Mouse (Mus musculus): Measurements from ENCODE around the gene D630003M21Rik. TPM values are rescaled to one million over a fixed set of nuclear protein-coding genes. Genes with fewer than 3 reads are reported as not detected.

D630003M21Rik gene
- 2.2 and 3.1 TPM in 2 replicates for polyA plus RNA-seq (2012; rRNA removed)

DNA sequence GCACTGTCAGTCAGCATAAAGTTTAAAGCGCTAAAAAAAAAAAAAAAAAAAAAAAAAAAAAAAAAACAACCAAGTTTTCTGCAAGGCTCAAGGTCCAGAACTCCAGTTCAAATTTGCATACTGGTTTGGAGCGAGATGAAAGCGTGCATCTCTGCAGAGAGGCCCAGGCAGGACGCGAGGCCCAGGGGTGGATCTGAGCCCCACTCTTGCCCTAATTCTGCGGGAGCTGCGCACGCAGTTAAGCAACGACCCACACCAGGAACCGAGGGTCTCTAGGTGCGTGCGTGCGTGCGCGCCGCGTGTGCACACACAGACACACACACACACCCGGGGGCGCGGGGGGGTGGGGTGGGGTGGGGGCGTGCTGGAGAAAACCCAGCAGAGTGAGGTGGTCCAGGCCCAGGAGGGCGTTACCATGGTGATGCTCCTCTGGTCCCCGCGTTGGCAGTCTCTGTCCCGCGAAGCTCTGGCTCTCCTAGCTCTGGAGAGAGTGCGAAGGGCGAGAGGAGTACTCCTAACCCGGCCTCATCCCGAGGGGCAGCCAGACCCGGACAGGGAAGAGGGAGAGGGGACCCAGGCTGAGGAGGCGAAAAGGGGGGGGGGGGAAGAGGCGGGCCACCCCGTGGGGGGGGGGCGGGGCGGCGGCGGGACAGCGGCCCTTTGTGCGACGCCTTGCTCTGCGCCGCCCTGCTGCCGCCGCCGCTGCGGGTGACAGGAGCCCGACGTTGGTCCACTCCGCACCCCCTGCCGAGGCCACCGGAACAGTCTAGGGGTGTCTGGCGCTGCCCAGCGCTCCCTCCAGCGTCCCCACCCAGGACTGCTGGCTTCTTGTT, at the start of gene D630003M21Rik:
Gene D630003M21Rik, minus strand, starts transcription at position 553 of the 833 bp plus-strand sequence.
- no peaks in the 10 kb centered on the region; the same call in 1 of the 2 replicates for H3K27me3 ChIP-seq (ENCODE audit: control insufficient read depth, insufficient read depth, low read length)
- H3K36me3 ChIP-seq (ENCODE audit: control insufficient read depth, insufficient read depth, low read length): no peaks in the 10 kb centered on the region
- TF ChIP-seq POLR2A (IDR thresholded peaks at IDR 0.05; ENCODE audit: control insufficient read depth, extremely low read depth, insufficient read depth, low read length, poor library complexity): no peak
- TF ChIP-seq CTCF (IDR thresholded peaks at IDR 0.05; ENCODE audit: borderline replicate concordance, control insufficient read depth, extremely low read depth, insufficient read depth, low read length, poor library complexity): no peak
- H3K4me1 ChIP-seq (replicated peaks; ENCODE audit: control insufficient read depth, insufficient read depth, low read length): no peaks in the 10 kb centered on the region
- no peak for DNase-seq
- H3K27ac ChIP-seq (ENCODE audit: control insufficient read depth, insufficient read depth, low read length): no peak within 1 kb of the TSS
- no peak within 1 kb of the TSS for H3K4me3 ChIP-seq (ENCODE audit: control insufficient read depth, insufficient read depth, low read length)
- 3% methylated on average over 52 of the region's 55 CpGs for WGBS

DNA sequence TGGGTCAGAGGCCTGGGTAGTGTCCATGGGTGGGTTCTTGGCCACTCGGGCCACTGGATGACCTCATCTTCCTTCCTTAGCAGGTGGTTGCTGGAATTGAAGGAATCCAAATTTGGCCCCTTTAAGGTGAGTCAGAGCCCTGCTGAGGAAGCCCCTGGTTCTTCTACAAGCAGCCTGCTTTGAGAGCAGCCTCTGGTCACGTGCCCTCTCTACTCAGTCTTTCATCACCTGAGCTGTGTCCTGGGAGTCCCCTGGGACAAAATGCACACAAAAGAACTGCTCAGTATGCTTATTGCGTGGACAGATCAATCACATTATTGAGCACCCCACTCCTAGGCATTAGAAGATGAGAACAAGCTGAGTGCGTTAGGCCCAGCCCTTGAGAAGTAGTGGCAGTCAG, 47.9 kb upstream of the D630003M21Rik start:
- Histone ChIP-seq H3K27me3 (ENCODE audit: control insufficient read depth, insufficient read depth, low read length) (no peaks in the 10 kb centered on the region), H3K4me3 (ENCODE audit: control insufficient read depth, insufficient read depth, low read length) (no peak overlapping the region), H3K27ac (ENCODE audit: control insufficient read depth, insufficient read depth, low read length) (no peak overlapping the region), H3K36me3 (ENCODE audit: control insufficient read depth, insufficient read depth, low read length) (no peaks in the 10 kb centered on the region), H3K4me1 (replicated peaks; ENCODE audit: control insufficient read depth, insufficient read depth, low read length) (peaks cover 16% of the 10 kb centered on the region)
- TF ChIP-seq CTCF (IDR thresholded peaks at IDR 0.05; ENCODE audit: borderline replicate concordance, control insufficient read depth, extremely low read depth, insufficient read depth, low read length, poor library complexity) (no peak), POLR2A (IDR thresholded peaks at IDR 0.05; ENCODE audit: control insufficient read depth, extremely low read depth, insufficient read depth, low read length, poor library complexity) (no peak)
- no peak for DNase-seq
- 87% methylated on average over 4 of the region's 4 CpGs for WGBS

DNA sequence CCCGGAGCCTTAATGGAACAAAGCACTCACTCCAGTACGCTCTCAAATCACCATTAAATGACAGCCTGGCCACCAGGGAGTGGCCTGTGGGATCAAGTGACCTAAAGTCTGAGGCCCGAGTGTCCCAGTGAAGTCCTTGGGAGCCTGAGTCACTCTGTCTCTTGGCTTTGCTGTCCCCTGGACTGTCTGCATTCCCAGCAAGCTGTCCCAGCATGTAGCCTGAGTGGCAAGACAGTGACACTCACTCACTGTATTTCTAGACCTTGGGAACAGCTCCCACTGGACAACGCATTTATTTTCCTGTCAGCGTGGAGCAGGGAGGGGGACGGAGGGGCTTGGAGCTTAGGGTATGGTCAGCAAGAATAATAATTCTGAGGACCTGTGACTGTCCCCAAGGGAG, 47.4 kb upstream of the D630003M21Rik start:
- TF ChIP-seq CTCF (IDR thresholded peaks at IDR 0.05; ENCODE audit: borderline replicate concordance, control insufficient read depth, extremely low read depth, insufficient read depth, low read length, poor library complexity) (no peak), POLR2A (IDR thresholded peaks at IDR 0.05; ENCODE audit: control insufficient read depth, extremely low read depth, insufficient read depth, low read length, poor library complexity) (no peak)
- Histone ChIP-seq H3K27ac (ENCODE audit: control insufficient read depth, insufficient read depth, low read length) (no peak overlapping the region), H3K4me3 (ENCODE audit: control insufficient read depth, insufficient read depth, low read length) (no peak overlapping the region), H3K27me3 (ENCODE audit: control insufficient read depth, insufficient read depth, low read length) (no peaks in the 10 kb centered on the region), H3K4me1 (replicated peaks; ENCODE audit: control insufficient read depth, insufficient read depth, low read length) (peaks cover 16% of the 10 kb centered on the region), H3K36me3 (ENCODE audit: control insufficient read depth, insufficient read depth, low read length) (no peaks in the 10 kb centered on the region)
- 97% methylated on average over 6 of the region's 6 CpGs for WGBS
- DNase-seq: no peak

DNA sequence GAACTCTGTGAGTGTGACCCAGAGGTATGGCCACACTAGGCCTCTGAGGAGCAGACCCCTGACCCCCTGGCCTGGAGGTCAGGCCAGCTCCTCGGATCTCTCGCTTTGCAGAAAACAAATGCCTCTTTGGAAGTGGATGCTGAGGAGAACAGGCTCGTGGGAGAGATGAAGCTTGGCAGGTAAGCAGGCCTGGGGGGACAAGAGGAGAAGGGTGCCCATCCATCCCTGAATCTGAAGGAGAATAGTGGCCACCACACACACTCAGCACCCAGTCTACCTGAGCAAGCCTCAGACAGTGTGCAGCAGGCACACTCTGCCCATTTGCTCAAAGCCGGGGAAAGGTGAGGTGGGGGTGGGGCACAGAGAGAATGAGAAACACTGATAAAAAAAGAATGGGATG, 46.8 kb upstream of the D630003M21Rik start:
- no peak for DNase-seq
- Histone ChIP-seq H3K4me3 (ENCODE audit: control insufficient read depth, insufficient read depth, low read length) (no peak overlapping the region), H3K27me3 (ENCODE audit: control insufficient read depth, insufficient read depth, low read length) (no peaks in the 10 kb centered on the region), H3K27ac (ENCODE audit: control insufficient read depth, insufficient read depth, low read length) (no peak overlapping the region), H3K36me3 (ENCODE audit: control insufficient read depth, insufficient read depth, low read length) (no peaks in the 10 kb centered on the region), H3K4me1 (replicated peaks; ENCODE audit: control insufficient read depth, insufficient read depth, low read length) (peaks cover 16% of the 10 kb centered on the region)
- 98% methylated on average over 4 of the region's 4 CpGs for WGBS
- TF ChIP-seq CTCF (IDR thresholded peaks at IDR 0.05; ENCODE audit: borderline replicate concordance, control insufficient read depth, extremely low read depth, insufficient read depth, low read length, poor library complexity): no peak
- no peak for TF ChIP-seq POLR2A (IDR thresholded peaks at IDR 0.05; ENCODE audit: control insufficient read depth, extremely low read depth, insufficient read depth, low read length, poor library complexity)

DNA sequence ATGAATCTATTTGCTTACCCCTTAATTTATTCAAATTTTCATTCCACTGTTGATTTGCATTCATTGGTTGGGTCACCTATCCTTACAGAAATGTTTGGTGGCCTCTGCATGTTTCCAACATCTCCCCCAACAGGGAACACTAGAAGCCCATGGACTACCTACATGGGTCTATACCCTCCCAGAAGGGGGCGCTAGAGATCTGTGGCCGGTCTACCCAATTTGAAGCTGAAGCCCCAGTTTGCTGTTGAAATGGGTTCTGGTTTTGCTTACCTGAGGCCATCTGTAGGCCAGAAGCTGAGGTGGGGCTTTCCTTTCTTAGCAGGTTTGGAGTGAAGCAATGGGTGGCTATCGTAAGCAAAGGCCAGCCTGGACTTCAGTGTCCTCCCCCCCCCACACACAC, 46.3 kb upstream of the D630003M21Rik start:
- H3K27me3 ChIP-seq (ENCODE audit: control insufficient read depth, insufficient read depth, low read length): no peaks in the 10 kb centered on the region
- no peak for TF ChIP-seq CTCF (IDR thresholded peaks at IDR 0.05; ENCODE audit: borderline replicate concordance, control insufficient read depth, extremely low read depth, insufficient read depth, low read length, poor library complexity)
- TF ChIP-seq POLR2A (IDR thresholded peaks at IDR 0.05; ENCODE audit: control insufficient read depth, extremely low read depth, insufficient read depth, low read length, poor library complexity): no peak
- H3K36me3 ChIP-seq (ENCODE audit: control insufficient read depth, insufficient read depth, low read length): no peaks in the 10 kb centered on the region
- 98% methylated on average over 3 of the region's 3 CpGs for WGBS
- DNase-seq: peak; percentile 19
- peaks cover 16% of the 10 kb centered on the region for H3K4me1 ChIP-seq (replicated peaks; ENCODE audit: control insufficient read depth, insufficient read depth, low read length)
- H3K4me3 ChIP-seq (ENCODE audit: control insufficient read depth, insufficient read depth, low read length): no peak overlapping the region
- H3K27ac ChIP-seq (ENCODE audit: control insufficient read depth, insufficient read depth, low read length): no peak overlapping the region

DNA sequence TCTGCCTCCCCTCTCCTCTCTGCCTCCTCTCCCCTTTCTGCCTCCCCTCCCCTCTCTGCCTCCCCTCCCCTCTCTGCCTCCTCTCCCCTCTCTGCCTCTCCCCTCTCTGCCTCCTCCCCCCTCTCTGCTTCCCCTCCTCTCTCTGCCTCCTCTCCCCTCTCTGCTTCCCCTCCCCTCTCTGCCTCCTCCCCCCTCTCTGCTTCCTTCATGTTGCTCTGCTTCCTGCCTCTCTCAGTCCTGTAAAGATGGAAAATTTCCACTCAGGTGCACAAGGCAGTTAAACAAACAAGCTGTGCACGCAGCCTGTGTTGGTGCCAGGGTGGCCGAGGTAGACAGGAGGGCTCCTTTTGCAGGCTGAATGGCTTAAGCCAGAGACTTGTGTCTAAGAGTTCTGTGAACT, 44.6 kb upstream of the D630003M21Rik start:
- TF ChIP-seq POLR2A (IDR thresholded peaks at IDR 0.05; ENCODE audit: control insufficient read depth, extremely low read depth, insufficient read depth, low read length, poor library complexity) (no peak), CTCF (IDR thresholded peaks at IDR 0.05; ENCODE audit: borderline replicate concordance, control insufficient read depth, extremely low read depth, insufficient read depth, low read length, poor library complexity) (no peak)
- H3K4me3 ChIP-seq (ENCODE audit: control insufficient read depth, insufficient read depth, low read length): no peak overlapping the region
- no peaks in the 10 kb centered on the region for H3K27me3 ChIP-seq (ENCODE audit: control insufficient read depth, insufficient read depth, low read length)
- DNase-seq: peak; percentile 54
- 4% methylated on average over 2 of the region's 2 CpGs for WGBS
- H3K4me1 ChIP-seq (replicated peaks; ENCODE audit: control insufficient read depth, insufficient read depth, low read length): peaks cover 16% of the 10 kb centered on the region
- H3K27ac ChIP-seq (ENCODE audit: control insufficient read depth, insufficient read depth, low read length): peak overlapping the region; percentile 94
- no peaks in the 10 kb centered on the region for H3K36me3 ChIP-seq (ENCODE audit: control insufficient read depth, insufficient read depth, low read length)

All from thymus, adult 2 months (tissue).